Mouse (Mus musculus) T-helper 1 cell (primary cell): Measurements from ENCODE around the gene Entpd5.

Experiments
- in situ Hi-C: fragments of 300-600 bp; cut with MboI, MseI; formaldehyde crosslinking; loops from one replicate; pipeline ENCODE4 v1.15.1; 2025; ENCODE audit warnings: high pct_unique_total_duplicates

Gene Entpd5

GRCm38 (mm10) chr12:84336963-84337625 is 71.7 kb downstream of the Entpd5 start:
- in situ Hi-C loops, result no loop called here

GRCm38 (mm10) chr12:84327111-84327512 is 81.7 kb downstream of the Entpd5 start:
- in situ Hi-C loops, result no loop called here
